Comparison of ENCODE assay signal across 7 mouse cellular contexts in genomic region chr4:57915216-57915965, GRCm38 (mm10). TPM values are rescaled to one million over a fixed set of nuclear protein-coding genes. Genes with fewer than 3 reads are reported as not detected.
DNase-seq lines count a peak whose midpoint lies in the region; TF ChIP-seq lines count a peak whose summit lies in the region.

No protein-coding gene starts in this region.

- no peaks in the 10 kb centered on the region for H3K36me3 ChIP-seq in testis, adult 2 months (ENCODE audit: control insufficient read depth, insufficient read depth, low read length)
- H3K36me3 ChIP-seq in heart, adult 2 months (ENCODE audit: control insufficient read depth, insufficient read depth, low read length), result no peaks in the 10 kb centered on the region

- no peak for TF ChIP-seq EP300 in heart, adult 2 months (IDR thresholded peaks at IDR 0.05; ENCODE audit: insufficient read depth, low read depth, low read length)

- intact Hi-C loops in heart, adult 2 months (cut with DNase I), result no loop called here

- DNase-seq in testis, postnatal 10 days (ENCODE audit: low spot score), result no peak
- peak; percentile 70 for DNase-seq in cerebellum, adult 8-10 months
- DNase-seq in heart, adult 2 months, result peak; percentile 47 to 72
- peak; percentile 92 for DNase-seq in kidney, adult 9 months
- DNase-seq in lung, adult 18-20 months, result peak; percentile 82 to 86
- no peak for DNase-seq in retina, postnatal 1 day

- peak overlapping the region; percentile 13; the same call in 1 of the 2 replicates for H3K9ac ChIP-seq in heart, adult 2 months (ENCODE audit: low read depth, low read length)

- H3K79me2 ChIP-seq in heart, adult 2 months (replicated peaks; ENCODE audit: control insufficient read depth, insufficient read depth, low read length), result no peaks in the 10 kb centered on the region

- TF ChIP-seq CTCF in testis, adult 2 months (IDR thresholded peaks at IDR 0.05; ENCODE audit: control insufficient read depth, insufficient read depth, insufficient replicate concordance, low read depth, low read length), result no peak
- no peak for TF ChIP-seq CTCF in heart, adult 2 months (IDR thresholded peaks at IDR 0.05)

- no peaks in the 10 kb centered on the region for H3K27me3 ChIP-seq in testis, adult 2 months (ENCODE audit: control insufficient read depth, insufficient read depth, low read length)
- H3K27me3 ChIP-seq in heart, adult 2 months (ENCODE audit: control insufficient read depth, insufficient read depth, low read length), result no peaks in the 10 kb centered on the region

- 28% methylated on average over 17 of the region's 17 CpGs for WGBS in heart, adult 2 months

- peaks cover 17% of the 10 kb centered on the region for H3K4me1 ChIP-seq in testis, adult 2 months (ENCODE audit: control insufficient read depth, insufficient read depth, low read length)
- no peaks in the 10 kb centered on the region for H3K4me1 ChIP-seq in heart, adult 2 months (ENCODE audit: control insufficient read depth, insufficient read depth, low read length)

- H3K27ac ChIP-seq in testis, adult 2 months (ENCODE audit: control insufficient read depth, insufficient read depth, low read depth, low read length), result no peak overlapping the region
- H3K27ac ChIP-seq in heart, adult 2 months, result no peak overlapping the region

- peak overlapping the region; percentile 24; the same call in 1 of the 2 replicates for H3K4me3 ChIP-seq in testis, adult 2 months (ENCODE audit: control insufficient read depth, low read depth, low read length)
- H3K4me3 ChIP-seq in heart, adult 2 months, result no peak overlapping the region

- TF ChIP-seq POLR2A in testis, adult 2 months (IDR thresholded peaks at IDR 0.05; ENCODE audit: control insufficient read depth, low read depth, low read length), result no peak
- TF ChIP-seq POLR2A in heart, adult 2 months (IDR thresholded peaks at IDR 0.05; ENCODE audit: insufficient read depth, low read depth, low read length), result no peak

RNA-seq across cellular contexts. Expression of gene D630039A03Rik, which starts 0.7 kb away (rescaled TPM):
- polyA plus RNA-seq in testis, adult 2 months (2012; rRNA removed), result 0.06 and 0.18 TPM in 2 replicates
- total RNA-seq in heart, adult 2 months (2021), result under 1 TPM; 0.13 to 0.27 TPM
- polyA plus RNA-seq in heart, adult 2 months (2012; rRNA removed), result 0.29 and 0.31 TPM in 2 replicates

RNA-seq across cellular contexts. Expression of gene Txn1, which starts 40.8 kb away (rescaled TPM):
- 19.7 and 22.5 TPM in 2 replicates for polyA plus RNA-seq in testis, adult 2 months (2012; rRNA removed)
- 100 to 1,000 TPM; 108 to 119 TPM for total RNA-seq in heart, adult 2 months (2021)
- polyA plus RNA-seq in heart, adult 2 months (2012; rRNA removed), result 76.5 and 91.7 TPM in 2 replicates

Comparison
In these comparisons a context has a peak if more than half of its experiments do, and no peak if none do; other contexts are left out.
1. DNase-seq: peak in cerebellum, adult 8-10 months (single experiment), heart, adult 2 months (2 of 2), kidney, adult 9 months (single experiment) and lung, adult 18-20 months (2 of 2); none in testis, postnatal 10 days (single experiment) and retina, postnatal 1 day (single experiment).